Mouse (Mus musculus): ENCODE results near the gene Magee1. TPM values are rescaled to one million over a fixed set of nuclear protein-coding genes. Genes with fewer than 3 reads are reported as not detected.

Gene Magee1
- total RNA-seq (2023): 1 to 10 TPM; 4.5 to 6.6 TPM

DNA sequence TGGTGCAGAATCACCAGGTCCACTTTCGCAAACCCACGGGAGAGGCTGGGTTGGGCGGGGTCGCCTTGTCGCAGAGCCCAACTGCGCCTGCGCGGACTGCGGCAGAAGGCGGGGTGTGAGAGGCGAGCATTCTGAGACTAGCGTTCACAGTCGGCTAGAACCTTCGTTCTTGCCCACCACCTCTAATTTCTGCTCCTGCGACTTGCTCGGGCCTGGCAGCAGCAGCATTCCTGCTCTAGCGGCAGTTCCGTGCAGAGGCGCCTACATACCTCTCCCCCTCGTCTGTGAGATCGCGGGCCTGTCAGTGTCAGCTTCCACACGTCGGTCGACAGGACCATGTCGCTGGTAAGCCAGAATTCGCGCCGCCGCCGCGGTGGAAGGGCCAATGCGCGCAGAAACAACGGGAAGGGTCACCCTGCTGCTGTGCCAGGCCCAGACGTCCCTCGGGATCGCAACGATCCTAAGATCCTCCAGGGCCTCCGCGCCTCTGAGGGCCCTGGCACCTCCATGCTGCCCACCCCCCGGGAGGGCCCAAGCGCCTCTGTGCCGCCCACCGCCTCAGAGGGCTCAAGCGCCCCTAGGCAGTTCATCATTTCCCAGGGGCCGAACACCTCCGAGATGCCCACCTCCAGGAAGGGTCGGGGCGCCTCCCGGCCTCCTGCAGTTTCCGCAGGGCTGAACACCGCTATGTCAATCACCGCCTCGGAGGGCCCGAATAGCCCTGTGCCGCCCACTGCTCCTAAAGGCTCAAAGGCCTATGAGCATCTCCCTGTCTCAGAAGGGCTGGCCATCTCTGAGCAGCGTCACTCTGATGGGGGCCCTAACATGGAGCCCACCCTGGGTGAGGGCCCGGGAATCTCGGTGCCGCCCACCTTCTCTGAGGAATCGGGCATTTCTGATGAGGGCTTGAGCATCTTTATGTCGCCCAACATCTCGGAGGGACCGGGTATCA, at the start of gene Magee1:
TSS of gene Magee1 (plus strand) at position 104 of the 952 bp plus-strand sequence.

GRCm38 (mm10) chrX:105079615-105080092, 40.5 kb upstream of the Magee1 start, which contains the start of gene Pbdc1:
Pbdc1 (plus strand) TSS chrX:105079756.

Other genes starting within 250 kb of the Magee1 start
- 10 to 100 TPM; 36.5 to 43.0 TPM for gene Pbdc1, start 40.6 kb upstream of the Magee1 start, total RNA-seq (2023)